Mouse (Mus musculus) neural tube, embryonic 12.5 days (tissue): ENCODE results near the gene Mgat1. TPM values are rescaled to one million over a fixed set of nuclear protein-coding genes. Genes with fewer than 3 reads are reported as not detected.

ENCODE experiments used
- ATAC-seq: fragments of 200-750 bp; cut with Nextera tagmentation; 2 replicates; pipeline ENCODE4 v1.8.0; 2017; ENCODE audit warnings: low read depth, mild to moderate bottlenecking, moderate TSS enrichment, moderate library complexity; ENCODE audit not compliant: low FRiP score
- H3K27ac ChIP-seq: fragments of 300-500 bp; sonication (generic); 2 replicates; pipeline ENCODE4 v1.5.1; 2016
- H3K27me3 ChIP-seq: fragments of 300-500 bp; sonication (generic); replicated peaks from 2 replicates; pipeline ENCODE4 v1.6.1; 2016; ENCODE audit warnings: mild to moderate bottlenecking
- H3K36me3 ChIP-seq: fragments of 300-500 bp; sonication (generic); 2 replicates; pipeline ENCODE4 v1.6.1; 2016; ENCODE audit warnings: mild to moderate bottlenecking
- H3K4me1 ChIP-seq: fragments of 300-500 bp; sonication (generic); 2 replicates; pipeline ENCODE4 v1.6.1; 2016
- H3K4me2 ChIP-seq: fragments of 300-500 bp; sonication (generic); replicated peaks from 2 replicates; pipeline ENCODE4 v1.6.1; 2016; ENCODE audit warnings: mild to moderate bottlenecking
- H3K4me3 ChIP-seq: fragments of 300-500 bp; sonication (generic); 2 replicates; pipeline ENCODE4 v1.5.1; 2016
- H3K9ac ChIP-seq: fragments of 300-500 bp; sonication (generic); 2 replicates; pipeline ENCODE4 v1.6.1; 2016; ENCODE audit warnings: mild to moderate bottlenecking
- H3K9me3 ChIP-seq: fragments of 300-500 bp; sonication (generic); 2 replicates; pipeline ENCODE4 v1.6.1; 2016; ENCODE audit warnings: mild to moderate bottlenecking
- WGBS: fragments of 180-500 bp; shearing (Covaris S2); methylation state at CpG from one replicate; pipeline ENCODE4 v1.1.7; 2016; 5-methylcytosine and 5-hydroxymethylcytosine counted together
- polyA plus RNA-seq: library from polyadenylated mRNA; unstranded; fragments of >200 nt; fragmentation: Nextera tagmentation; extraction: Ambion mirVana; gene quantifications from 2 replicates; pipeline ENCODE4 v1.2.1, GENCODE M21; 2016

The Mgat1 gene
- polyA plus RNA-seq, 1 experiment from 2014 or later: 36.7 TPM

DNA sequence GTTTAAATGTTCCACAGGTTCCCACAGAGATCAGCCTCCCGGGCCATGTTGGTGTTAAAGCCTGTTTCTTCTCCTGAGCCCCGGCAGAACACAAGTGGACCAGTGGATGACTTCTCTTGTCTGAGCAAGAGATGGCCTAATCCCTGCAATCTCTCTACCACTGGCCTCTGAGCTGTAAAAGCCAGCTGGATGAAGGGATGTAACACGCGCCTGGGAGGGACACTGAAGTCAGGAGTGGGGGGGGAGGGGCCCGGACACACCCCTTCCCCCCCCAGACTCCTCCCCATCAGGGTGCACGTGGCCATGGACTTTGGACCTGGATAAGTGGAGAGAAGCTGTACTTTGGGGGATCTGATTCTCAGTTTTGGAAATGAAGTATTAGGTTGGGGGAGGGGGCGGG lies 1.2 kb downstream of the Mgat1 start:
- H3K27ac ChIP-seq: no peak overlapping the region
- no peak for ATAC-seq
- no peaks in the 10 kb centered on the region for H3K9me3 ChIP-seq
- H3K36me3 ChIP-seq: no peaks in the 10 kb centered on the region
- H3K4me3 ChIP-seq: no peak overlapping the region
- WGBS: 26% methylated on average over 7 of the region's 7 CpGs
- peak overlapping the region; percentile 68 for H3K4me2 ChIP-seq
- peaks cover 17% of the 10 kb centered on the region for H3K4me1 ChIP-seq
- H3K9ac ChIP-seq: no peak overlapping the region
- H3K27me3 ChIP-seq: no peaks in the 10 kb centered on the region

DNA sequence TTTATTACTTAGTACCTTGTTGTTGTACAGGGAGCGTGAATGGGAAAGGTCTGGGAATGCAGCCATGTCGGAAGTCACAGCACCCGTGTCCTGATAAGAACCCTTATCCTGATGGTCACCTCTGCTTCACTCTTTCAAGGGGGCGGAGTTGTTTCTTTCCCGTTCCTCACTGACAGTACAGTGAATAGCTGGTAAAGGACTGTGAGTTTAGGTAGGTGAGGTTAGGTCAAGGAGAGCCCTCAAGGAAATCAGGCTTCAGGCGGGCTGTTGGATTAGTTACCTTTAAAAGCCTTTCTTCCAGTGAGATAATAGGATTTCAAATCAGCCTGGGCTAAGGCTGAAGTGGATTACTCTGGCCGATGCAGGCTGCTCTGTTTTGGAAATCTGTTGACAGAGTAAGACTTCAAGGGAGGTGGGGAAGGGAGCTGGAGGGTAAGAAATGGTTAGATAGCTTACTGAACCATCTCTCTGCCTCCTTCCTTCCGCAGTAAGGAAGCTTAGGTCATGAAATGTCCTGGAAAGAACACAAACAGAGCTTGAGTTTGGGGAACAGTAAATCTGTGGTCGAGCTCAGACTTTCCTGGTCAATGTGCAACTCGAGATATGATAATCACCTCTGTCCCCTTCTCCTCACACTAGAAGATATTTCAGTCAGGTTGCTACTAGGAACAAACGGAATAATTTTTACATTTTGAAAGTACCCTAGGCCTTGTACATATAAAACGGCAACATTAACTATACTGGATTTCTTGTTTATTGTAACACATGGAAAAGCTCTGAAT lies 1.8 kb downstream of the Mgat1 start:
- Histone ChIP-seq H3K4me2 (peak overlapping the region; percentile 68), H3K9ac (no peak overlapping the region), H3K27me3 (no peaks in the 10 kb centered on the region), H3K4me3 (no peak overlapping the region), H3K27ac (no peak overlapping the region), H3K4me1 (peaks cover 22% of the 10 kb centered on the region), H3K36me3 (no peaks in the 10 kb centered on the region), H3K9me3 (no peaks in the 10 kb centered on the region)
- no peak for ATAC-seq
- 42% methylated on average over 12 of the region's 12 CpGs for WGBS

DNA sequence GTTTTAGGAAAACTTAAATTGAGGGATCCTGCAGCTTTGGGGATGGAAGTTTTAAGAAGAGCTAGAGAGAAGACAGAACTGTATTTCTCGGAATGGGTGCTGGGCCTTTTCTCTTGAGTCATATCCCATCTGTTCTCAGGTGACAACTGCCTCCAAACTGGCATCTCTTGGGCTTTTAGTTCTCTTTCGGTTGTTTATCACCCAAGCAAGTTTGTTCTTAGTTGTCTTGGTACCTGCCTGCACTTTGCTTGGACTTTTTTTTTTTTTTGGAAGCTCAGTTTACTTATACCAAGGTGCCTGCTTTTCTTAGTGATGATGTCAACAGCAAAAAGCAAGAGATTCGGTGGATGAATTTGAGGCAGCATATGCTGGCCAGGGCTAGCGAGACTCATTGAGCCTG lies 2.5 kb downstream of the Mgat1 start:
- ATAC-seq: no peak
- H3K27me3 ChIP-seq: no peaks in the 10 kb centered on the region
- H3K9me3 ChIP-seq: no peaks in the 10 kb centered on the region
- H3K4me1 ChIP-seq: peaks cover 27% of the 10 kb centered on the region
- H3K9ac ChIP-seq: no peak overlapping the region
- no peaks in the 10 kb centered on the region for H3K36me3 ChIP-seq
- no peak overlapping the region for H3K27ac ChIP-seq
- H3K4me3 ChIP-seq: no peak overlapping the region
- no peak overlapping the region for H3K4me2 ChIP-seq
- 90% methylated on average over 4 of the region's 4 CpGs for WGBS

DNA sequence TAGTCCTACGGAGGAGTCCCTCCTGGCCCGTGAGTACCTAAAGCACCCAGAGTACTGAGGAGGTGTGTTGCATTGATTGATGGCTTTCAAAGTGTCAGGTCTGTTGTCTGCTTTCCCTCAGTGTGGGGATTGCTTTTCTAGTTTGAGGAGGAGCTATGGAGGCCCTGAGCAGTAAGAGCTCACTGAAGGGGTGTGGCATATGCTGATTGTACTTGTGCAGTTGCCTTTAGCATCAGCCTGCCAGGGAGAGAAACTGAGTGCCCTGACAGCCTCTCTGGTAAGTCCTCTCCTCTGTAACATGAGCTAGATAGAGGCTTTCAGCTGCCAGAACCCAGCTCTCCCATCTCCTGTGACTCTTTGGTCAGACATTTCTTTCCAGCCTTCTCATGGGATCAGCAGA lies 3.3 kb downstream of the Mgat1 start:
- no peaks in the 10 kb centered on the region for H3K36me3 ChIP-seq
- H3K27me3 ChIP-seq: no peaks in the 10 kb centered on the region
- H3K9me3 ChIP-seq: no peaks in the 10 kb centered on the region
- H3K4me1 ChIP-seq: peaks cover 27% of the 10 kb centered on the region
- no peak overlapping the region for H3K27ac ChIP-seq
- no peak overlapping the region for H3K4me2 ChIP-seq
- 56% methylated on average over 2 of the region's 2 CpGs for WGBS
- no peak overlapping the region for H3K4me3 ChIP-seq
- peak overlapping the region; percentile 40; the same call in 1 of the 2 replicates for H3K9ac ChIP-seq
- ATAC-seq: no peak

DNA sequence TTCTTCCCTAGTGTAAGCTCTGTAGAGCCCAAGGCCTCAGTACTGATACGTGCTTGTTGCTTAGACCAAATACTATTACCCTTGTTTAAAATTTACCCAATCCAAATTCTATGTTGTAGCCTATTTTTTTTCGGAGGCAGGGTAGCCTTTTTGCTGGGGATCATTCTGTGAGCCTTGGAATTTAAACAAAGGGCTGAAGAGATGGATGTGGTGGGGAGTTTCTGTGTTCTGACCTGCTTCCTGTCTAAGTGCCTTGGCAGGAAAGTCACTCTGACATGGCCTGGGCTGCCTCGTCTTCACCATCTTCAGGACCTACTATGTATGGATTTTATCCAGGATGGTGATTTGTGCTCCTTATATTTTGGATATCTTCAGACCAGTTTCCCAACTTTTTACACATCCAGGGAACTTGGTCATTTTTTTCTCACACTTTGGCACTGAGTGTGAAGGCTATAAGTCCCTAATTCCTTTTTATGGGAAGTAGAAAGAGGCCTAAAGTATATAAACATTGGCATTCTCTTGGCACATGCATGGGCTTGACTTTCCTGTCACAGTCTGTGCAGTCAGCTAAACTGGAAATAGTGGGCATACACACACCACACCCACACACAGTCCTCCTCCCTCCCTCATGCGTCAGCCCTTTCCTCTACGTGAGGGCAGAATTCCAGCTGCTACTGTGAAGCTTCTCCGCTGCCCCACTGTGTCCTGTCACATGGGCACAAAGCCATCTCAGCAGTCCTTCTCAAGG lies 4.4 kb downstream of the Mgat1 start:
- peaks cover 27% of the 10 kb centered on the region for H3K4me1 ChIP-seq
- no peaks in the 10 kb centered on the region for H3K9me3 ChIP-seq
- no peak overlapping the region for H3K4me2 ChIP-seq
- no peak overlapping the region for H3K9ac ChIP-seq
- no peaks in the 10 kb centered on the region for H3K36me3 ChIP-seq
- no peak for ATAC-seq
- H3K27ac ChIP-seq: no peak overlapping the region
- no peak overlapping the region for H3K4me3 ChIP-seq
- H3K27me3 ChIP-seq: no peaks in the 10 kb centered on the region
- 72% methylated on average over 6 of the region's 6 CpGs for WGBS

DNA sequence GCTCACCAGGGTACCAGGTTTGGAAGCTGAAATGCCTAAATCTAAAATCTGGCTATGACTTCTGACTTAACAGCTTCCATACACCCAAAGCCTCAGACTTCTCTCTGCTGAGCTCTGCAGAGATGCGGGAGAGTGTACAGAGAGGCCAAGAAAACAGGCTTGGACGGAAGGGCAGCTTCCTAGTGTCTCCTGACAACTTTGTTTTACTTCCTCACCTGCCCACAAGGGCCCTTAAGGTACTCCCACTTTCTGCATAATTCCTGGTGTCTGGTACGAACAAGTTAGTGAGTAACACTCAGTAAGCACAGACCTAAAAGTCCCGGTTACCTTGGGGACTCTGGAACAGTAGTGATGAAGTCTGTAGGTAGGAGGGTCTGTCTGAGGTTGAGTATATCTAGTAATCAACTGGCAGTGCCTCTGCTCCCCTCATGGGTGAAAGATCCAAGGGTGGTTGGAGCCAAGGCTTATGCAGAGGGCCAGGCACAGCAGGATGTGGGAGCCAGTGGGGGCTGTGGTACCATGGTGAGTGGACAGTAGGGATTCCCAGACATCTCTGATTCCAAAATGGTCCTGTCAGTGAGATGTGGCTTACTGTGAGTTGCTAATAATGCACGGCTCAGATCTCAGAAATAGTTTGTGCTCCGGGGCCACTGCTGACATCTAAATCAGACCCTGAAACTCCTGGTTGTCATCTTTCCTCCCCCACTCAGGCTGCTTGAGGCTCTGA lies 5.1 kb downstream of the Mgat1 start:
- Histone ChIP-seq H3K4me2 (peak overlapping the region; percentile 87; the same call in 1 of the 2 replicates), H3K27ac (no peak overlapping the region), H3K9ac (no peak overlapping the region), H3K27me3 (no peaks in the 10 kb centered on the region), H3K4me3 (no peak overlapping the region), H3K9me3 (no peaks in the 10 kb centered on the region), H3K36me3 (no peaks in the 10 kb centered on the region; the same call in 1 of the 2 replicates), H3K4me1 (peaks cover 27% of the 10 kb centered on the region)
- ATAC-seq: no peak
- WGBS: 82% methylated on average over 6 of the region's 6 CpGs

DNA sequence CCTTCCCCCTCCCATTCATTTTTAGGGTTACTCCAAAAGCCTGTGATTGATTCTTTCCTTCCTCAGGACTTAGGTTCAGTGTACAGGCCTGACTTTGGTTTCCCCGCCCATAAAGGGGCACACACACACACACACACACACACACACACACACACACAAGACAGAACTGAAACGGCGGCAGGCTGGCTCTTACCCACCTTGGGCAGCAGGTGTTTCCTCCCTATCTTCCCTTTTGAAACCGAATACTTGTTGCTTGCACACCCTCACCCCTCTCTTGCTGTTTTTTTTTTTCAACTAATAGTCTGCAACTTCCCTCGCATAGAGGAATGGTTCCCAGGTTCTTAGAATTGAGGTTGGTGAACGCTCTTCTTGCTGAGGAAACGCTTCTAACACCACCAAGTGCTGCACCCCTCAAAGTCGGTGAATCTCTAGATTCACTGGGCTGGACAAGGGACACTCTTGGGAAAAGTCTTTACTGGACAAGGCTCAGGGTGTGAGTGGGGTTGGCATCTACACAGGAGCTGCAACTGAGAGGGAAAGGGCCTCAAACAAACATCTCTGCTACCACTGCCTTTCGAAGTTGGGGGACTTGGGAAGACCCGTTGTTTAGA lies 5.9 kb downstream of the Mgat1 start:
- Histone ChIP-seq H3K9ac (peak overlapping the region; percentile 80), H3K27ac (no peak overlapping the region), H3K36me3 (peaks cover 7% of the 10 kb centered on the region), H3K4me1 (peaks cover 23% of the 10 kb centered on the region), H3K9me3 (no peaks in the 10 kb centered on the region), H3K27me3 (no peaks in the 10 kb centered on the region), H3K4me3 (peak overlapping the region; percentile 60), H3K4me2 (peak overlapping the region; percentile 87)
- ATAC-seq: no peak; the same call in 1 of the 2 replicates
- WGBS: 27% methylated on average over 10 of the region's 10 CpGs

DNA sequence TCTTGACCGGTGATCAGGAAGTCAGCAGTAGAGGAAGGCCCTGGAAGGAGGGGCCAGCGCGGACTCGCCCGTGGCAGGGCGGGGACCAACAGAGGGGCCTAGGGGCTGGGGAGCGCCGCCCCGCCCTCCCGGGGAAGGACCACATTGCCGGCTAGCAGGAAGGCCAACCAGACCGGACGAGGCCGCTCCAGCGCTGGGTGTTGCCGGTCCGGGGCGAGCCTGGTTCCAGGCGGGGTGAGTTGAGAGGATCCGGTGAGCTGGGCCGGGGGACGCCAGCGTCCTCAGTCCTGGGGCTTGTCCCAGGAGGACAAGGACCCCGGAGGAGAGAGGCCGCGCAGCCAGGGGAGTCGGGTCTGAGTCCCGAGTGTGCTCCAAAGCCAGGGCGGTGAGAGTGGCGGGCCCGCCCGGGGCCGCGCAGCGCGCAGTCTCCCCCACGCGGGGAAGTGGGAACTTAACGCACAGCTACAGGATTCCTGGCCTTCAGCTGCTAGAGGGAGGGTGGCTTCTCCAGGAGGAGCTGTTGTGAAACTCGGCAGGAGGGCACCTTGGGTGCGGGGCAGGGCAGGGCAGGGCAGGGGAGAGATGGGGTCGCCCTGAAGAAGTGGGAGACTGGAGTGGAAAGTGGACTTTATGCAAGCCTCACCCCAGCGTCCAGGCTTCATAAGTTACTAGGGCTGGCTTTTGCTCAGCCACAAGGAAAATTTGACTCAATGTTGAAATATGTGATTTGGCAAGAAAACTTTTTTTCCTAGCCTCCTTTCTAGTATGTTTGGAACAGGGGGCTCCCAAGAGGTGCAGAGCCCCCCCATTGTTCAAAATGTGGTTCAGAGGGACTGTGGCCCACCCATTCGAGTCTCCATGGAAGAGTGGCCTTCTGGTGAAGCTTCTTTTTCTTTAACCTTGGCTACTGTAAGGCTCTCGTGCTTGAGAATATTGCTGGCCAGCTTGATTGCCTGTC lies 6.7 kb downstream of the Mgat1 start:
- peak; percentile 90 for ATAC-seq
- H3K4me1 ChIP-seq: peaks cover 15% of the 10 kb centered on the region
- WGBS: 3% methylated on average over 44 of the region's 45 CpGs
- H3K9ac ChIP-seq: peak overlapping the region; percentile 80
- no peaks in the 10 kb centered on the region for H3K27me3 ChIP-seq
- H3K4me3 ChIP-seq: peak overlapping the region; percentile 60
- peaks cover 9% of the 10 kb centered on the region for H3K36me3 ChIP-seq
- H3K27ac ChIP-seq: no peak overlapping the region
- H3K9me3 ChIP-seq: no peaks in the 10 kb centered on the region
- peak overlapping the region; percentile 87 for H3K4me2 ChIP-seq

DNA sequence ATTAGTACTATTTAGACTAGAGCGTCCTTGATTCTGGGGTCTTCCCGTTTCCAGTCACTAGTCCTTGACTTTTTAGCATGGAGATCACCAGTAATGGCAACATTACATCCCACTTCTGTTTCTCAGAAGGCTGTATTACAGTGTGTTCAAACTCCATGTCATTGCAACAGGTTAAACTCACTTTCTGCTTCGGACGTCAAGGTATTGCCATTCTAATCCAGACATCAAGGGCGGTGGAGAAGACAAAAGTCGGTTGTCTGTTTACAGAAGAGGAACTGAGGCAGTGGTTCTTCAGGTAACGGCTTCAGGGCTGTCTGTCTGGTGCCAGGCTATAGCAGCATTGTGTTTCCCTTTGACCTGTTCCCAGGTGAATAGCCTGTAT lies 7.4 kb downstream of the Mgat1 start:
- ATAC-seq: no peak

DNA sequence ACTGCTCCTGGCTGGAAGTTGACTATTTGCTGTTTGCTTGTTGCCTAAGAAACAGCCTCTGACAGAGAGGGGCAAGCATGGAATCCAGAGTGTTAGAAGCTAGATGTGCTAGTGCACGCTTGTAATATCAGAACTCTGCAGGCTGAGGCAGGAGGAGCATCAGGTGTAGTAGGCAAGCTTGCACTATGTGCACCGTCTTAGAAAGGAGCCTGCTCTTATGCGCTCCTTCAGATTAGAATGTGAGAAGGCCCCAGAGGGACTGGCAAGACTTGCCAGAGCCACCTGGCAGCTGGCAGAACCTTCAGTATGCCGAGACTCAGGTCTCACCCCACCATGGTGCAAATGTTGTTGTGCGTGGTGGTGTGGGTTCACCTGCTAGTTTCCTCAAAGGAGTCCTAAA lies 8.1 kb downstream of the Mgat1 start:
- ATAC-seq: no peak
- 89% methylated on average over 5 of the region's 5 CpGs for WGBS

More for the DNA sequence above, 7.4 kb downstream of the Mgat1 start:
- H3K9me3 ChIP-seq: no peaks in the 10 kb centered on the region
- H3K4me2 ChIP-seq: peak overlapping the region; percentile 87
- H3K27me3 ChIP-seq: no peaks in the 10 kb centered on the region
- H3K36me3 ChIP-seq: peaks cover 9% of the 10 kb centered on the region
- H3K4me3 ChIP-seq: peak overlapping the region; percentile 60; the same call in 1 of the 2 replicates
- WGBS: 72% methylated on average over 7 of the region's 7 CpGs
- H3K27ac ChIP-seq: no peak overlapping the region
- H3K9ac ChIP-seq: peak overlapping the region; percentile 80; the same call in 1 of the 2 replicates
- H3K4me1 ChIP-seq: peaks cover 12% of the 10 kb centered on the region

DNA sequence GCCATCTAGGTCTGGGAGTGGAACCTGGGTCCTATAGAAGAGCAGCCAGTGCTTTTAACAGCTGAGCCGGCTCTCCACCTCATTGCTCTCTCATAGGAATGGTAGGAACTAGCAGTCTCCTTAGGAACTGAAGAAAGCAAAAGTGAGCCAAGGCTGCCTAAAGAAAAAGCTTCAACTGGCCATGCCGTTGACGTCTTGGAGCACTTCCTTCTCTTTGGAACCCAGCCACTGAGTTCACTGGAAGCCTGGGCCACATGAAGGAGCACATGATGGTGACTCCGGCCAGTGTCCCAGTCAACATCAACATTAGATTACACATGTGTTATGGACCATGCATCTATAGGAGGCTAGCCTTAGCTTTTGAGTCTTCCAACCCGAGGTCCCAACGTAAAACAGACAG lies 9.0 kb downstream of the Mgat1 start:
- WGBS: 93% methylated on average over 6 of the region's 6 CpGs
- Histone ChIP-seq H3K36me3 (peaks cover 9% of the 10 kb centered on the region), H3K4me3 (no peak overlapping the region), H3K9ac (no peak overlapping the region), H3K4me2 (no peak overlapping the region), H3K27me3 (no peaks in the 10 kb centered on the region), H3K27ac (no peak overlapping the region), H3K4me1 (peaks cover 12% of the 10 kb centered on the region), H3K9me3 (no peaks in the 10 kb centered on the region)
- no peak for ATAC-seq

More for the DNA sequence above, 8.1 kb downstream of the Mgat1 start:
- Histone ChIP-seq H3K27ac (no peak overlapping the region), H3K36me3 (peaks cover 9% of the 10 kb centered on the region), H3K4me3 (no peak overlapping the region), H3K27me3 (no peaks in the 10 kb centered on the region), H3K4me2 (peak overlapping the region; percentile 87; the same call in 1 of the 2 replicates), H3K4me1 (peaks cover 12% of the 10 kb centered on the region), H3K9ac (no peak overlapping the region), H3K9me3 (no peaks in the 10 kb centered on the region)
